Mouse (Mus musculus): ENCODE data around the gene Epha6.

DNA sequence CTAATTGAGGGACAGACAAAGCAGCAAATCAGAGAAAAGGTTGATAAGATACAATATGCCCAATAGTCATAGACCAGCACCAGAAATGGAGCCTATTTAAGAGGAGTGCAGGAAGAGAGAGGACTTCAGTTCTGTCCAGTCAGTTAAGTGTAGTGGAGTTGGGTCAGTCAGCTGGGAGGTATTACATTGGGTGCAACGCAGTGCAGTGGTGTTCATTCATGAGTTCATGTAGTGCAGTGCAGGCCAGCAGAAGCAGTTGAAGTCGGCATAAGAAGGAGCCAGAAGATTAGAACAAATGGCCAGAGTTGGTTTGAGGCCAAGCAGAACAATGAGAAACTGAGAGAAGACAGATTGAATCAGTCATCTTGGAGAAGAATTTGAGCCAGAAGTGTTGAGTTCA is 833.0 kb downstream of the Epha6 start:
- no peak for TF ChIP-seq POLR2A (IDR thresholded peaks at IDR 0.05; ENCODE audit: low read depth, low read length)
- no peak for TF ChIP-seq CTCF (IDR thresholded peaks at IDR 0.05; ENCODE audit: borderline replicate concordance, insufficient read depth, low read length)

All from embryonic fibroblast, embryonic 13.5 days (primary cell).